Mouse (Mus musculus) spleen, postnatal 14 days (tissue): ENCODE measurements around the gene Slc39a11.

ENCODE experiments used
- DNase-seq, 2 experiments: peaks; one replicate each; pipeline ENCODE4 v3.0.0; 2021 to 2022; ENCODE audit warnings: low spot score in 2 of 2

The Slc39a11 gene

GRCm38 (mm10) chr11:113346895-113347514 is 302.9 kb downstream of the Slc39a11 start:
- no peak for DNase-seq

DNA sequence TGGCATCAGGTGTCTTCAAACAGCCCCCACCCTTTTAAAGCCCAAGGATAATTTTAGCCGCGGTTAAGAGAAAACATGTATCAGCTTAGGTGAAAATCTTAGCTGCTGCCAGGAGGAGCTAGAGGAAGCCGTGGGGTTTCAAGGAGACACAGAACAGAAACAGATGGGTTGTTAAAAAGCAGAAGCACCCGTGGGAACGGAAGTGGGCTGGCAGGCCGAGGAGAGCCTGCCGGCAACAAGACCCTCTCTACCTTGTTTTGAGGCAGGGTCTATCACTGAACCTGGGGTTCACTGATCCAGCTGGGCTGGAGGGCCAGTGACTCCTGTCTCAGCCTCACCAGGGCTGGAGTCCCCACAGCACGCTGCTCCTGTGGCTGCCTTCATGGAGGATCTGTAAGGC is 310.1 kb downstream of the Slc39a11 start:
- DNase-seq, result peak; percentile 10 to 19

GRCm38 (mm10) chr11:113338581-113338980 is 311.3 kb downstream of the Slc39a11 start:
- DNase-seq, result peak in 1 of 2 experiments; percentile 7

DNA sequence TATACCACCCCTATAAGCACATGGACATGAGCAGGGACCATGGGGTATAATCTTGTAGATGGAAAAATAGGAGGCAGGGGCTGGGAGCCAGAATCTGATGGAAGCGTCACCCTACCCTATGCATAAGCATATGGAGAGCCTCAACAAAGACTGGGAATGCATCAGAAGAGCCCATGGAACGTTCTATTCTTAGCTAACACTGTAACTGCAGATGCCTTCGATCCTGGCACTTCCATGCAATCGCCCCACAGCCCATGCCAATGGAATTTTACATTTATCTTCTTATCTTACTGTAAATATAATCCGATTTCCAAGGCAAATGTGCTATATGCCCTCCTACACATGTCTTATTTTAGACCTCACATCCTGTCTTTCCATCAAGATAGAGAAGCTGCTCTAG is 314.2 kb downstream of the Slc39a11 start:
- DNase-seq, result no peak

DNA sequence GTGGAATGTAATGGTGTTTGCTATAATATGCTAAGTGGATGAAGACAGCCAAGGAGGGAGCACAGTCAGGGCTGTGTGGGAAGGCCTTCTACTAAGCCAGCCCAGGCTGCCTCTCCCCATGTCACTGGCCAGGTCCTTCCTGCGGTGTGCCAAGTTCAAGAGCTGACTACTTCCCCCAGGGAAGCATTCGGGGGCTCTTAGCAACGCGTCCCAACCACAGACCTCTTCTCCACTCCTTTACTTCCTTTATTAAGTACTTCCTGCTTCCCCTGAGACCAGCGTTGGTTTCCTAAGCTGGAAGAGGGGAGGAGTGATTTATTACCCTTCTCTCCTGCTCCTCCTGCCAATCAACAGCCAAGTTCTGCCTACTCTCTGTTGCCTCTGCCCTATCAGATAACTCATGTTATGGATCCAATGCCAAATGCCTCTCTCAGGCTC is 315.4 kb downstream of the Slc39a11 start:
- DNase-seq, result no peak

DNA sequence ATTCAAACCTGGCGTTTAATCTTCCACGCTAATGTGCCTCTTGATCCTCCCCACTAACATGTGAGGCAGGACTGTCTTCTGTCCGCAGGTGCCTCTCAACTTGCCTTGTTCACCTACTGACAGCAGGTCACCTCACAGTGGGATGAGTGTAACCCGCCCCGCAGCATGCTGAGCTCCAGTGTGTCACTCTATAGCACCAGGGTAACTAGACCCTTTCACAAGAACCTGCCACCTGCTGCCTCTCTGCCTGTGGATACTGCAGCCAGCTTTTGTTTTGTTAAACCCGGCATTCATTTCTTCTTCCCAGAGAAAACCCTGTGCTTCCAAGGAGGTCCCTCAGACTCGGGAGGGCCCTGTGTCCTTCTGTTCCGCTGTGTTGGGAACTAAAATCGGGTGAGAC is 316.3 kb downstream of the Slc39a11 start:
- DNase-seq, result no peak

GRCm38 (mm10) chr11:113330061-113330591 is 319.8 kb downstream of the Slc39a11 start:
- DNase-seq, result no peak

GRCm38 (mm10) chr11:113327499-113328062 is 322.3 kb downstream of the Slc39a11 start:
- DNase-seq, result no peak

DNA sequence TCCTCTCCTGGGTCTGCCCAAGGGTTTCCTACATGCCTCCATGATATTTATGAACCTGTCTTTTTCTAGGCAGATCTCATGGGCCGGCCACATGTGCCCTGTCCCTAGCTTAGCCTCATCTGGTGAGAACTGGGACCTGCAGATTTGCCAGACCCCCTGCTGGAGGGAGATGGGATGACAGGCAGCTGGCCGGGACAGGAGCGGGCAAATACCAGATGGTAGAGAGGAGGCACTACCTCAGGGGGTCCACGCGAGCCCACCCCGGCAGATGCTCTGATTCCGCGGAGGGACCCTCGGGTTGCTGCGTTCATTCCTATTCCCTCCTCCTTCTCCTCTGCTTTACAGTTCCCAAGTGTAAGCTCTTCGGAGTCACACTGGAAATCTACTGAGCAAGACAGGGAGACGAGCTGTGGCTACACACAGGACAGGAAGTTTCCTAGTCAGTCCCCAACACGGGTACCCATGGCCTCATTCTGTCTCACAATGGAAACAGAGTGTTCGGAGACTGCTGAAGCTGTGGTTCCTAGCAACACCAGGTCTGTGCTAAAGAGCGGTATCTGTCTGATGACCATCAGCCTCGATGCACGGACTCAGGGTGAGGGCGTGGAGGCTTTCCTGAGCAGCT is 323.4 kb downstream of the Slc39a11 start:
- peak; percentile 39 to 61 for DNase-seq

- DNase-seq, result no peak
Measured at GRCm38 (mm10) chr11:113321601-113322000, 328.3 kb downstream of the Slc39a11 start.

- DNase-seq, result no peak
Measured at GRCm38 (mm10) chr11:113309265-113309951, 340.5 kb downstream of the Slc39a11 start.

GRCm38 (mm10) chr11:113308256-113308941 is 341.5 kb downstream of the Slc39a11 start:
- DNase-seq, result no peak

DNA sequence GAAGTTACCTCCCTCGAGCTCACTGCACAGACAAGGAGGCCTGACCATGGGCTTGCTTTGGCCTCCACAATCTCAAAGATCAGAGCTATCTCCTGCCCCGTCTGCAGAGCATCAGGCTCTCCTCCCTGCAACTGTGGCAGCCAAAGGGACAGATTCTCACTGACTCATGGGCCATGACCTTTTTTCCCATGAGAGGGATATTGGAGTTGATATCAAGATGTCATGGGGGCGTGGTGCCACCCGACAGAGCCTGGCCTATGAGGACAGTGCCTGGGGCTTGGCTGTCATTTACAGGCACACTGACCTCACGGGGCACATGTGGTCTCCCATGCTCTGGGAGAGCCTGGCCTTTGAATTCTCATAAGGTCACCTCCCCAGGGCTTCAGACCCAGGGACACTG is 346.7 kb downstream of the Slc39a11 start:
- no peak for DNase-seq

- no peak for DNase-seq
Measured at GRCm38 (mm10) chr11:113299492-113299891, 350.4 kb downstream of the Slc39a11 start.

GRCm38 (mm10) chr11:113297765-113298164 is 352.1 kb downstream of the Slc39a11 start:
- DNase-seq, result peak; percentile 15 to 45

- DNase-seq, result no peak
Measured at GRCm38 (mm10) chr11:113296912-113297625, 352.8 kb downstream of the Slc39a11 start.

- DNase-seq, result peak in 1 of 2 experiments; percentile 9
Measured at GRCm38 (mm10) chr11:113296162-113296561, 353.7 kb downstream of the Slc39a11 start.

- no peak for DNase-seq
Measured at GRCm38 (mm10) chr11:113294518-113294917, 355.4 kb downstream of the Slc39a11 start.

DNA sequence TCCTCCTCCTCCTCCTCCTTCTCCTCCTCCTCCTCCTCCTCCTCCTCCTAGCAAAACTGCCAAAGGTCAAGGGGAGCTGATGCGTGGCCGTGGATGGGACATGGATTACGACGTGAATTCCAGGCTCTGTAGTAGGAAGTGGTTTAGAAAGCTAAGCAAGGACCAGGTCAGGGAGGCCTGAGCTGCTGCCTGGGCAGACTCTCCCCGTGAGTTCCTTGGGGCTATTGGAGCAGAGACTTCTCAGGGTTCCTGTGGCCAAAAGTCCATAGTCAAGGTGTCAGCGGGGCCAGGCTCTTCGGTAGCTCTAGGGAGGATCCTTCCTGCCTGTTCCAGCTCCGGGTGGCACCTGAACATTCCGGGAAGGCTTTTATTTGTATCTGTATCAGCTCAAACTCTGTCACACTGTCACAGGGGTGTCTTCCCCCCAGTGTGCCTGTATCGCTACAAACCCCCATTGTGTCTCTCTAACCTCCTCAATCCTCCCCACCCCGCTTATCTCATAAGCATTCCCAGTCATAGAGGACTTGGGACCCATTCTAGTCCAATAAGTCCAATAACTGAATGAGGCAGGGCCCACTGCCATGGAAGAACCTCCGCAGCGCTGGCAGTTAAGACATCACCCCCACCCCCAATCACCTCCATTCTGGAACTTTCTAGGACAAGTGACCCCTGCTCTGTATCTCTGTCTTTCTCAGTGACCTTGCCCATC is 356.8 kb downstream of the Slc39a11 start:
- DNase-seq, result no peak
